ENCODE assay signal across 26 mouse cellular contexts in genomic region chr6:113393951-113394350, GRCm38 (mm10). TPM values are rescaled to one million over a fixed set of nuclear protein-coding genes. Genes with fewer than 3 reads are reported as not detected.
DNase-seq lines count a peak whose midpoint lies in the region; ATAC-seq and TF ChIP-seq lines count a peak whose summit lies in the region.
"Had no signal": no experiment of that assay in that cellular context is flagged by ENCODE, and none has a peak within 500 bp of the region (broad histone marks: within the 10 kb centered on the region; RNA-seq: fewer than 3 reads in every experiment).

No protein-coding gene starts in this region.

- peaks cover 32% of the 10 kb centered on the region for H3K36me3 ChIP-seq in embryonic facial prominence, embryonic 13.5 days
- peaks cover 41% of the 10 kb centered on the region for H3K36me3 ChIP-seq in embryonic facial prominence, embryonic 10.5 days (replicated peaks)
- no peaks in the 10 kb centered on the region; the same call in 1 of the 2 replicates for H3K36me3 ChIP-seq in testis, adult 2 months (ENCODE audit: control insufficient read depth, insufficient read depth, low read length)
- peaks cover 35% of the 10 kb centered on the region for H3K36me3 ChIP-seq in neural tube, embryonic 15.5 days

- H3K27me3 ChIP-seq in embryonic facial prominence, embryonic 13.5 days = 0 out of 2 replicates have a peak, but pooled peaks cover 3% of the 10 kb centered on the region
- peaks cover 14% of the 10 kb centered on the region for H3K27me3 ChIP-seq in embryonic facial prominence, embryonic 10.5 days (replicated peaks; ENCODE audit: low read depth, poor library complexity, severe bottlenecking)
- H3K27me3 ChIP-seq in testis, adult 2 months (ENCODE audit: control insufficient read depth, insufficient read depth, low read length) = no peaks in the 10 kb centered on the region
- H3K27me3 ChIP-seq in neural tube, embryonic 15.5 days (replicated peaks) = 0 out of 2 replicates have a peak, but pooled peaks cover 2% of the 10 kb centered on the region
- H3K27me3 ChIP-seq: CH12.LX; embryonic facial prominence, embryonic 12.5 days; forebrain, embryonic 12.5 days; forebrain, embryonic 15.5 days; heart, embryonic 12.5 days; heart, embryonic 15.5 days; hindbrain, embryonic 13.5 days; intestine, embryonic 15.5 days; Patski had no signal

- no peak overlapping the region for H3K4me2 ChIP-seq in embryonic facial prominence, embryonic 13.5 days
- no peak overlapping the region for H3K4me2 ChIP-seq in neural tube, embryonic 15.5 days
- H3K4me2 ChIP-seq: embryonic facial prominence, embryonic 12.5 days; forebrain, embryonic 12.5 days; forebrain, embryonic 15.5 days; heart, embryonic 12.5 days; heart, embryonic 15.5 days; intestine, embryonic 15.5 days had no signal

- intact Hi-C loops in heart, postnatal 10 days (cut with DNase I) = no loop called here
- intact Hi-C loops in heart, postnatal 25 days (cut with DNase I) = no loop called here

- no peak overlapping the region for H3K4me3 ChIP-seq in embryonic facial prominence, embryonic 13.5 days
- no peak overlapping the region for H3K4me3 ChIP-seq in embryonic facial prominence, embryonic 10.5 days
- H3K4me3 ChIP-seq in testis, adult 2 months (ENCODE audit: control insufficient read depth, low read depth, low read length) = peak overlapping the region; percentile 89
- no peak overlapping the region for H3K4me3 ChIP-seq in neural tube, embryonic 15.5 days (replicated peaks)
- H3K4me3 ChIP-seq: embryonic facial prominence, embryonic 12.5 days; erythroblast, embryonic 14.5 days; forebrain, embryonic 12.5 days; forebrain, embryonic 15.5 days; heart, embryonic 12.5 days; heart, embryonic 15.5 days; hindbrain, embryonic 10.5 days; hindbrain, embryonic 13.5 days; intestine, embryonic 15.5 days had no signal

- no peak overlapping the region for H3K27ac ChIP-seq in embryonic facial prominence, embryonic 13.5 days
- H3K27ac ChIP-seq in embryonic facial prominence, embryonic 10.5 days (replicated peaks) = no peak overlapping the region
- no peak overlapping the region for H3K27ac ChIP-seq in testis, adult 2 months (ENCODE audit: control insufficient read depth, insufficient read depth, low read depth, low read length)
- H3K27ac ChIP-seq in neural tube, embryonic 15.5 days (replicated peaks) = no peak overlapping the region
- H3K27ac ChIP-seq: embryonic facial prominence, embryonic 12.5 days; forebrain, embryonic 12.5 days; forebrain, embryonic 15.5 days; heart, embryonic 15.5 days; hindbrain, embryonic 13.5 days; intestine, embryonic 15.5 days had no signal

- ATAC-seq in embryonic facial prominence, embryonic 13.5 days (ENCODE audit: insufficient number of reproducible peaks, insufficient read depth, low FRiP score, low TSS enrichment, low read depth) = no peak
- no peak for ATAC-seq in neural tube, embryonic 15.5 days (ENCODE audit: low FRiP score)
- ATAC-seq: forebrain, embryonic 15.5 days; hindbrain, embryonic 16.5 days; intestine, embryonic 15.5 days; Patski had no signal

- TF ChIP-seq CTCF in testis, adult 2 months (IDR thresholded peaks at IDR 0.05; ENCODE audit: control insufficient read depth, insufficient read depth, insufficient replicate concordance, low read depth, low read length) = no peak

- H3K9me3 ChIP-seq in embryonic facial prominence, embryonic 13.5 days = no peaks in the 10 kb centered on the region
- no peaks in the 10 kb centered on the region for H3K9me3 ChIP-seq in embryonic facial prominence, embryonic 10.5 days
- no peaks in the 10 kb centered on the region for H3K9me3 ChIP-seq in neural tube, embryonic 15.5 days (replicated peaks)
- H3K9me3 ChIP-seq: embryonic facial prominence, embryonic 12.5 days; forebrain, embryonic 12.5 days; forebrain, embryonic 15.5 days; heart, embryonic 12.5 days; heart, embryonic 15.5 days; hindbrain, embryonic 10.5 days; hindbrain, embryonic 13.5 days; intestine, embryonic 15.5 days had no signal

- TF ChIP-seq POLR2A in testis, adult 2 months (IDR thresholded peaks at IDR 0.05; ENCODE audit: control insufficient read depth, low read depth, low read length) = no peak

- WGBS in embryonic facial prominence, embryonic 13.5 days = 86% methylated on average over 6 of the region's 6 CpGs
- WGBS in embryonic facial prominence, embryonic 10.5 days = 86% methylated on average over 6 of the region's 6 CpGs
- 92% methylated on average over 6 of the region's 6 CpGs for WGBS in neural tube, embryonic 15.5 days

- H3K4me1 ChIP-seq in embryonic facial prominence, embryonic 13.5 days = peaks cover 21% of the 10 kb centered on the region
- H3K4me1 ChIP-seq in embryonic facial prominence, embryonic 10.5 days = peaks cover 20% of the 10 kb centered on the region
- H3K4me1 ChIP-seq in testis, adult 2 months (ENCODE audit: control insufficient read depth, insufficient read depth, low read length) = peaks cover 9% of the 10 kb centered on the region
- peaks cover 31% of the 10 kb centered on the region for H3K4me1 ChIP-seq in neural tube, embryonic 15.5 days

- DNase-seq in embryonic facial prominence, embryonic 10.5 days (ENCODE audit: low spot score) = no peak
- DNase-seq in heart, postnatal 10 days = peak; percentile 19 to 20
- no peak for DNase-seq in heart, postnatal 25 days (ENCODE audit: low spot score)
- DNase-seq in testis, postnatal 10 days (ENCODE audit: low spot score) = no peak
- DNase-seq: B cell, adult 2 months; cerebellum, adult 18-20 months; cerebellum, adult 9-10 months; cerebellum, postnatal 14 days; gastrocnemius, postnatal 10 days; heart, postnatal 36 days had no signal

- 0 out of 2 replicates have a peak overlapping the region, but pooled peaks have one; percentile 2 for H3K9ac ChIP-seq in embryonic facial prominence, embryonic 13.5 days
- H3K9ac ChIP-seq in neural tube, embryonic 15.5 days (replicated peaks) = no peak overlapping the region
- H3K9ac ChIP-seq: embryonic facial prominence, embryonic 12.5 days; forebrain, embryonic 12.5 days; forebrain, embryonic 15.5 days; heart, embryonic 12.5 days; heart, embryonic 15.5 days; hindbrain, embryonic 13.5 days; intestine, embryonic 15.5 days had no signal

RNA-seq across cellular contexts. Expression of gene Ttll3, which starts 4.9 kb away (rescaled TPM):
- polyA plus RNA-seq in embryonic facial prominence, embryonic 13.5 days (2015; fragmentation: Nextera tagmentation; extraction: Ambion mirVana) = 4.3 and 5.3 TPM in 2 replicates
- polyA plus RNA-seq in embryonic facial prominence, embryonic 10.5 days (2016; fragmentation: Nextera tagmentation; extraction: Ambion mirVana) = 2.8 and 3.7 TPM in 2 replicates
- 1 to 10 TPM in 1 of 2 experiments, under 1 TPM in 1; 0.92 to 2.2 TPM for total RNA-seq in heart, postnatal 10 days (2021)
- 1 to 10 TPM; 1.0 to 1.4 TPM for total RNA-seq in heart, postnatal 25 days (2021)
- 133 and 137 TPM in 2 replicates for polyA plus RNA-seq in testis, adult 2 months (2012; rRNA removed)
- polyA plus RNA-seq in neural tube, embryonic 15.5 days (2015; fragmentation: Nextera tagmentation; extraction: Ambion mirVana) = 10.3 and 11.3 TPM in 2 replicates

RNA-seq across cellular contexts. Expression of gene Arpc4, which starts 16.0 kb away (rescaled TPM):
- 357 and 384 TPM in 2 replicates for polyA plus RNA-seq in embryonic facial prominence, embryonic 13.5 days (2015; fragmentation: Nextera tagmentation; extraction: Ambion mirVana)
- 377 and 387 TPM in 2 replicates for polyA plus RNA-seq in embryonic facial prominence, embryonic 10.5 days (2016; fragmentation: Nextera tagmentation; extraction: Ambion mirVana)
- 100 to 1,000 TPM; 124 to 138 TPM for total RNA-seq in heart, postnatal 10 days (2021)
- total RNA-seq in heart, postnatal 25 days (2021) = 10 to 100 TPM; 66.4 to 74.2 TPM
- polyA plus RNA-seq in testis, adult 2 months (2012; rRNA removed) = 14.4 and 15.3 TPM in 2 replicates
- polyA plus RNA-seq in neural tube, embryonic 15.5 days (2015; fragmentation: Nextera tagmentation; extraction: Ambion mirVana) = 428 and 436 TPM in 2 replicates

RNA-seq across cellular contexts. Expression of gene Tada3, which starts 16.3 kb away (rescaled TPM):
- polyA plus RNA-seq in embryonic facial prominence, embryonic 13.5 days (2015; fragmentation: Nextera tagmentation; extraction: Ambion mirVana) = 47.5 and 51.9 TPM in 2 replicates
- polyA plus RNA-seq in embryonic facial prominence, embryonic 10.5 days (2016; fragmentation: Nextera tagmentation; extraction: Ambion mirVana) = 48.1 and 48.4 TPM in 2 replicates
- total RNA-seq in heart, postnatal 10 days (2021) = 10 to 100 TPM; 22.0 to 23.5 TPM
- 10 to 100 TPM; 21.2 to 24.4 TPM for total RNA-seq in heart, postnatal 25 days (2021)
- polyA plus RNA-seq in testis, adult 2 months (2012; rRNA removed) = 42.3 and 50.3 TPM in 2 replicates
- polyA plus RNA-seq in neural tube, embryonic 15.5 days (2015; fragmentation: Nextera tagmentation; extraction: Ambion mirVana) = 73.4 and 73.9 TPM in 2 replicates

RNA-seq across cellular contexts. Expression of gene Rpusd3, which starts 25.2 kb away (rescaled TPM):
- polyA plus RNA-seq in embryonic facial prominence, embryonic 13.5 days (2015; fragmentation: Nextera tagmentation; extraction: Ambion mirVana) = 25.3 and 32.1 TPM in 2 replicates
- 34.6 and 34.8 TPM in 2 replicates for polyA plus RNA-seq in embryonic facial prominence, embryonic 10.5 days (2016; fragmentation: Nextera tagmentation; extraction: Ambion mirVana)
- 10 to 100 TPM in 1 of 2 experiments, 1 to 10 TPM in 1; 8.9 to 14.3 TPM for total RNA-seq in heart, postnatal 10 days (2021)
- total RNA-seq in heart, postnatal 25 days (2021) = 10 to 100 TPM; 10.3 to 11.5 TPM
- polyA plus RNA-seq in testis, adult 2 months (2012; rRNA removed) = 28.3 and 32.4 TPM in 2 replicates
- 20.0 and 24.6 TPM in 2 replicates for polyA plus RNA-seq in neural tube, embryonic 15.5 days (2015; fragmentation: Nextera tagmentation; extraction: Ambion mirVana)

RNA-seq across cellular contexts. Expression of gene Cidec, which starts 41.6 kb away (rescaled TPM):
- polyA plus RNA-seq in embryonic facial prominence, embryonic 13.5 days (2015; fragmentation: Nextera tagmentation; extraction: Ambion mirVana) = not detected in 2 replicates
- polyA plus RNA-seq in embryonic facial prominence, embryonic 10.5 days (2016; fragmentation: Nextera tagmentation; extraction: Ambion mirVana) = not detected in 2 replicates
- total RNA-seq in heart, postnatal 10 days (2021) = 10 to 100 TPM in 1 of 2 experiments, 1 to 10 TPM in 1; 9.6 to 41.2 TPM
- 1 to 10 TPM; 5.6 to 9.0 TPM for total RNA-seq in heart, postnatal 25 days (2021)
- 1.7 and 5.7 TPM in 2 replicates for polyA plus RNA-seq in testis, adult 2 months (2012; rRNA removed)
- 0.24 TPM in 1 of 2 replicates, not detected in the other for polyA plus RNA-seq in neural tube, embryonic 15.5 days (2015; fragmentation: Nextera tagmentation; extraction: Ambion mirVana)
- total RNA-seq: CH12.LX had no signal
- polyA plus RNA-seq: embryonic facial prominence, embryonic 12.5 days; erythroblast, embryonic 14.5 days; forebrain, embryonic 12.5 days; forebrain, embryonic 15.5 days; G1E; heart, embryonic 12.5 days; heart, embryonic 15.5 days; hindbrain, embryonic 10.5 days; hindbrain, embryonic 13.5 days; hindbrain, embryonic 16.5 days; Patski had no signal

Comparison
In these comparisons a context has a peak if more than half of its experiments do, and no peak if none do; other contexts are left out.
1. DNase-seq: peak in heart, postnatal 10 days (2 of 2); none in embryonic facial prominence, embryonic 10.5 days (single experiment), heart, postnatal 25 days (single experiment) and testis, postnatal 10 days (single experiment).
2. RNA of gene Ttll3, which starts 4.9 kb away (polyA plus RNA-seq): 133 to 137 TPM in testis, adult 2 months; 10.3 to 11.3 TPM in neural tube, embryonic 15.5 days, 4.3 to 5.3 TPM in embryonic facial prominence, embryonic 13.5 days and 2.8 to 3.7 TPM in embryonic facial prominence, embryonic 10.5 days; every median in the first group is over 10 times any median in the second.
3. RNA of gene Arpc4, which starts 16.0 kb away (polyA plus RNA-seq): 428 to 436 TPM in neural tube, embryonic 15.5 days, 357 to 384 TPM in embryonic facial prominence, embryonic 13.5 days and 377 to 387 TPM in embryonic facial prominence, embryonic 10.5 days; 14.4 to 15.3 TPM in testis, adult 2 months; every median in the first group is over 10 times any median in the second.